Mouse (Mus musculus): ENCODE measurements at regions not wholly inside any gene's neighbourhood (a gene's known extent, or its start where the extent isn't known, plus 50 kb on each side); places are given as distances from the start of the nearest gene placed in this dataset.

DNA sequence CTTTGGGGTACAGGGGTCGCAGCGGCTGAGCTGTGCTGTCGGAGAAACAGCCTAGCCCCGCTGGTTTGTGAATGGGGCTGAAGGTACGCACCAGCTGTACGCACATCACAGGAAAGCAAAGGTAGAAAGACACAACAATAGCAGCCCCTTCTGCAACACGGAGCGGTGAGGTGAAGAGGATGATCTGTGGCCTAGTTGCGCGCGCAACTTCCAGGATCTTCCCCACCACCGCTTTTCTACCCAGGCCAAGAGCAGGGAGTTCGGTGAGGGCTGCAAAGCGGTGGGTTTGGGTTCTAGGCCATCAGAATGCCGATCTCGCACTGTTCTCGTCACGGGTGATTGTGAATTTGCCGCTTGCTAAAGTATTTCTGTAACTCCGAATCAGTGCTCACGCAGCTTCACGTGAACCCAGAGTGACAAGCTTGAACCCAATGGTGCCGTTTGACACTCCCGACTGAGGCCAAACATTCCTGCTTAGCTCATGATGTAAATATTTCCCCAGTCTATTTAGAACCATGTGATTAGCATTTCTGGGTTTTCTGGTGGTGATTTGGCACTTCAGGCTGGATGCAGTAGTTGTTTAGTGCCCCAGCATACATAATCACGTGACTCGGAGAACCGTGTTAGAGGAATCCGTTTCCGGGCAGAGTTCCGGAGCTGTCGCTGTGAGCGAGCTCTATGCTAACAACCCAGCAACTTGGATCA is 54.7 kb downstream of the Cryaa start:
- no peak for TF ChIP-seq CTCF (IDR thresholded peaks at IDR 0.05; ENCODE audit: insufficient read depth, low read length)
- TF ChIP-seq POLR2A (IDR thresholded peaks at IDR 0.05; ENCODE audit: borderline replicate concordance, extremely low read depth, low read depth, low read length) = no peak

All from lung, adult 2 months (tissue).